Mouse (Mus musculus) CH12.LX (cell line): ENCODE data around the gene Dnm1.

Experiments
- POLR2A ChIP-seq: IDR thresholded peaks from 2 replicates; pipeline ENCODE4 v1.6.1; 2011; ENCODE audit warnings: low read depth, mild to moderate bottlenecking, improper control_type of control experiment, low read length
- USF2 ChIP-seq: conservative IDR thresholded peaks from 2 replicates; pipeline ENCODE4 v1.6.1; 2011; ENCODE audit warnings: low read depth, low read length, improper control_type of control experiment

DNA sequence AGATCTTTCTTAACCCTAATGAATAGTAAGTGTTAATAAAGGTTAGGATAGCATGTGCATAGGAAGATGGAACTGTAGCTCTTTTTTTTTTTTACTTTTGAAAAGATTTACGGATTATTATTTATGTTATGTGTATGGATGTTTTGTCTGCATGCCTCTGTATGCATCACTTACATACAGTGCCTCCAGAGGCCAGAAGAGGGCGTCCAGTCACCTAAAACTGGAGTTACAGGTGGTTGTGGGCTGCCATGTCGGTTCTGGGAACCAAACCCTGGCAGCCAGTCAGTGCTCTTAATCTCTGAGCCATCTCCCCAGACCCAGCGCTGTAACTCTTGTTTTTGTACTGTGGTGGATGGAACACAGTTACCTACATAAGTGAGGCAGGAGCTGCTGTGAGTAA, 28.8 kb downstream of the Dnm1 start:
- TF ChIP-seq POLR2A (no peak), USF2 (no peak)
